14 mouse cellular contexts compared by ENCODE assay signal in the genomic region with DNA sequence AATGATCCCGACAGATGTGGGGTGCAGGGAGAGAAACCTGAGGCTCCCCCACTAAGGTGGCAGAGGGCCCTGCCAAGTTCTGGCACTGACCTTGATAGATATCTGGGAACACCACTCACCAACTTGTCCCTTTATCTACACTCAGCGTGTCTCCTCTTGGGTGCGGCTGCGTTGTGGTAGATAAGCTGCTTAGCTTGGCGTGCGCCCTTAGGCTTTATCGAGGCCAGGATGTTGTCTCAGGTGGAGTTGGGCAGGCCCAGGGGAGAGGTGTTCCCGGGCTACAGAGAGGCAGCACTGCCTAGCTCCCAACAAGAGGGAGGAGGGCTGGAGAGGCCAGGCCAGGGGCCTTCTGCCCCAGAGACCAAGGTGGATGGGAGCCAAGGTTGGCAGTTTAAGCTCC. TPM values are rescaled to one million over a fixed set of nuclear protein-coding genes. Genes with fewer than 3 reads are reported as not detected.
DNase-seq lines count a peak whose midpoint lies in the region; ATAC-seq and TF ChIP-seq lines count a peak whose summit lies in the region.
"Had no signal": no experiment of that assay in that cellular context is flagged by ENCODE, and none has a peak within 500 bp of the region (broad histone marks: within the 10 kb centered on the region; RNA-seq: fewer than 3 reads in every experiment).

No protein-coding gene starts in this region.

- H3K4me3 ChIP-seq in intestine, embryonic 15.5 days (replicated peaks): no peak overlapping the region
- no peak overlapping the region for H3K4me3 ChIP-seq in thymus, adult 2 months (ENCODE audit: control insufficient read depth, insufficient read depth, low read length)
- H3K4me3 ChIP-seq: forebrain, embryonic 15.5 days; heart, adult 2 months; limb, embryonic 10.5 days; midbrain, embryonic 10.5 days had no signal

- 73% methylated on average over 8 of the region's 8 CpGs for WGBS in intestine, embryonic 15.5 days
- WGBS in thymus, adult 2 months: 90% methylated on average over 8 of the region's 8 CpGs

- ATAC-seq in intestine, embryonic 15.5 days: peak; percentile 94
- ATAC-seq: forebrain, embryonic 15.5 days had no signal

- DNase-seq in heart, adult 18-20 months: peak; percentile 10 to 34
- no peak for DNase-seq in heart, adult 11 months
- peak; percentile 79 for DNase-seq in c-Kit-negative CD71-positive TER-119-positive erythroid progenitor cells, embryonic 14.5 days (ENCODE audit: low read depth, low spot score)
- DNase-seq in skeletal muscle tissue, adult 2 months (ENCODE audit: low read depth, low spot score): peak; percentile 13
- no peak for DNase-seq in frontal cortex, postnatal 25 days (ENCODE audit: low spot score in 2 of 2)
- DNase-seq in urinary bladder, postnatal 10 days (ENCODE audit: low spot score): no peak
- DNase-seq in thymus, adult 2 months: no peak

- no peaks in the 10 kb centered on the region for H3K27me3 ChIP-seq in intestine, embryonic 15.5 days (replicated peaks)
- no peaks in the 10 kb centered on the region for H3K27me3 ChIP-seq in thymus, adult 2 months (ENCODE audit: control insufficient read depth, insufficient read depth, low read length)
- H3K27me3 ChIP-seq: forebrain, embryonic 15.5 days had no signal

- peaks cover 14% of the 10 kb centered on the region for H3K4me1 ChIP-seq in intestine, embryonic 15.5 days (replicated peaks)
- no peaks in the 10 kb centered on the region for H3K4me1 ChIP-seq in thymus, adult 2 months (replicated peaks; ENCODE audit: control insufficient read depth, insufficient read depth, low read length)

- no peaks in the 10 kb centered on the region for H3K36me3 ChIP-seq in intestine, embryonic 15.5 days
- H3K36me3 ChIP-seq in thymus, adult 2 months (ENCODE audit: control insufficient read depth, insufficient read depth, low read length): no peaks in the 10 kb centered on the region
- H3K36me3 ChIP-seq: forebrain, embryonic 15.5 days; limb, embryonic 10.5 days; midbrain, embryonic 10.5 days had no signal

- H3K9ac ChIP-seq in intestine, embryonic 15.5 days: no peak overlapping the region
- H3K9ac ChIP-seq: forebrain, embryonic 15.5 days had no signal

- no peak for TF ChIP-seq POLR2A in thymus, adult 2 months (IDR thresholded peaks at IDR 0.05; ENCODE audit: control insufficient read depth, extremely low read depth, insufficient read depth, low read length, poor library complexity)

- H3K4me2 ChIP-seq in intestine, embryonic 15.5 days (replicated peaks): no peak overlapping the region
- H3K4me2 ChIP-seq: forebrain, embryonic 15.5 days had no signal

- TF ChIP-seq CTCF in thymus, adult 2 months (IDR thresholded peaks at IDR 0.05; ENCODE audit: borderline replicate concordance, control insufficient read depth, extremely low read depth, insufficient read depth, low read length, poor library complexity): no peak

- no peak overlapping the region for H3K27ac ChIP-seq in intestine, embryonic 15.5 days
- H3K27ac ChIP-seq in thymus, adult 2 months (ENCODE audit: control insufficient read depth, insufficient read depth, low read length): no peak overlapping the region
- H3K27ac ChIP-seq: forebrain, embryonic 15.5 days; heart, adult 2 months; limb, embryonic 10.5 days had no signal

- no peaks in the 10 kb centered on the region for H3K9me3 ChIP-seq in intestine, embryonic 15.5 days
- H3K9me3 ChIP-seq: forebrain, embryonic 15.5 days; limb, embryonic 10.5 days; midbrain, embryonic 10.5 days had no signal

RNA-seq across cellular contexts. Expression of gene Muc5ac, which starts 17.8 kb away (rescaled TPM):
- total RNA-seq in heart, adult 18-20 months (2021): under 1 TPM in 1 of 2 experiments, not detected in 1; 0.03 TPM
- 0.03 TPM in 1 of 2 replicates, not detected in the other for polyA plus RNA-seq in intestine, embryonic 15.5 days (2015; fragmentation: Nextera tagmentation; extraction: Ambion mirVana)
- polyA plus RNA-seq in thymus, adult 2 months (2012; rRNA removed): 0.59 and 0.60 TPM in 2 replicates
- total RNA-seq: heart, adult 2 months; layer of hippocampus, adult 18-20 months had no signal
- polyA plus RNA-seq: forebrain, embryonic 15.5 days; limb, embryonic 10.5 days; midbrain, embryonic 10.5 days; neural tube, embryonic 11.5 days had no signal

Comparison
In these comparisons a context has a peak if more than half of its experiments do, and no peak if none do; other contexts are left out.
1. DNase-seq: peak in heart, adult 18-20 months (2 of 2), c-Kit-negative CD71-positive TER-119-positive erythroid progenitor cells, embryonic 14.5 days (single experiment) and skeletal muscle tissue, adult 2 months (single experiment); none in heart, adult 11 months (single experiment), frontal cortex, postnatal 25 days (0 of 2), urinary bladder, postnatal 10 days (single experiment) and thymus, adult 2 months (single experiment).